Mouse (Mus musculus) liver, embryonic 15.5 days (tissue): Measurements from ENCODE around the gene Peli2. TPM values are rescaled to one million over a fixed set of nuclear protein-coding genes. Genes with fewer than 3 reads are reported as not detected.

Experiments used
- ATAC-seq: fragments of 200-750 bp; cut with Nextera tagmentation; 2 replicates; pipeline ENCODE4 v1.8.0; 2017; ENCODE audit warnings: moderate number of reproducible peaks, mild to moderate bottlenecking, moderate library complexity; ENCODE audit not compliant: insufficient read depth
- H3K27ac ChIP-seq: fragments of 300-500 bp; sonication (generic); replicated peaks from 2 replicates; pipeline ENCODE4 v1.5.1; 2015; ENCODE audit warnings: mild to moderate bottlenecking, inconsistent platforms
- H3K27me3 ChIP-seq: fragments of 300-500 bp; sonication (generic); 2 replicates; pipeline ENCODE4 v1.6.1; 2015; ENCODE audit warnings: mild to moderate bottlenecking, inconsistent platforms
- H3K36me3 ChIP-seq: fragments of 300-500 bp; sonication (generic); replicated peaks from 2 replicates; pipeline ENCODE4 v1.6.1; 2015; ENCODE audit warnings: moderate library complexity, mild to moderate bottlenecking, inconsistent platforms
- H3K4me1 ChIP-seq: fragments of 300-500 bp; sonication (generic); replicated peaks from 2 replicates; pipeline ENCODE4 v1.6.1; 2015; ENCODE audit warnings: inconsistent platforms
- H3K4me2 ChIP-seq: fragments of 300-500 bp; sonication (generic); 2 replicates; pipeline ENCODE4 v1.6.1; 2015; ENCODE audit warnings: moderate library complexity, mild to moderate bottlenecking, inconsistent platforms
- H3K4me3 ChIP-seq: fragments of 300-500 bp; sonication (generic); replicated peaks from 2 replicates; pipeline ENCODE4 v1.5.1; 2015; ENCODE audit warnings: mild to moderate bottlenecking, inconsistent platforms
- H3K9ac ChIP-seq: fragments of 300-500 bp; sonication (generic); 2 replicates; pipeline ENCODE4 v1.6.1; 2015; ENCODE audit warnings: moderate library complexity, mild to moderate bottlenecking, inconsistent platforms
- H3K9me3 ChIP-seq: fragments of 300-500 bp; sonication (generic); replicated peaks from 2 replicates; pipeline ENCODE4 v1.6.1; 2016; ENCODE audit warnings: inconsistent platforms
- WGBS: fragments of 180-500 bp; shearing (Covaris S2); methylation state at CpG from one replicate; pipeline ENCODE4 v1.1.7; 2015; ENCODE audit warnings: mixed read lengths; ENCODE audit not compliant: insufficient replicate concordance; 5-methylcytosine and 5-hydroxymethylcytosine counted together
- polyA plus RNA-seq: library from polyadenylated mRNA; unstranded; fragments of >200 nt; fragmentation: Nextera tagmentation; extraction: Ambion mirVana; gene quantifications from 2 replicates; pipeline ENCODE4 v1.2.1, GENCODE M21; 2015

Gene Peli2
- polyA plus RNA-seq, 1 experiment from 2014 or later, result 1.1 TPM

GRCm38 (mm10) chr14:48154641-48155040 is 34.0 kb downstream of the Peli2 start:
- Histone ChIP-seq H3K4me3 (no peak overlapping the region), H3K9me3 (no peaks in the 10 kb centered on the region), H3K9ac (no peak overlapping the region), H3K4me2 (no peak overlapping the region), H3K27me3 (no peaks in the 10 kb centered on the region), H3K36me3 (no peaks in the 10 kb centered on the region), H3K27ac (no peak overlapping the region), H3K4me1 (no peaks in the 10 kb centered on the region)
- 63% methylated on average over 8 of the region's 8 CpGs for WGBS
- ATAC-seq, result no peak

- H3K4me2 ChIP-seq, result no peak overlapping the region
- no peak overlapping the region for H3K9ac ChIP-seq
- H3K4me3 ChIP-seq, result no peak overlapping the region
- no peak overlapping the region for H3K27ac ChIP-seq
- no peaks in the 10 kb centered on the region for H3K9me3 ChIP-seq
- no peaks in the 10 kb centered on the region for H3K27me3 ChIP-seq
- 67% methylated on average over 13 of the region's 13 CpGs for WGBS
- H3K4me1 ChIP-seq, result no peaks in the 10 kb centered on the region
- no peaks in the 10 kb centered on the region for H3K36me3 ChIP-seq
- no peak for ATAC-seq
These were observed 34.5 kb downstream of the Peli2 start for GRCm38 (mm10) chr14:48155153-48155552.

- H3K4me3 ChIP-seq, result no peak overlapping the region
- no peak overlapping the region for H3K4me2 ChIP-seq
- H3K36me3 ChIP-seq, result no peaks in the 10 kb centered on the region
- no peak overlapping the region for H3K9ac ChIP-seq
- H3K4me1 ChIP-seq, result no peaks in the 10 kb centered on the region
- no peak for ATAC-seq
- WGBS, result 72% methylated on average over 3 of the region's 3 CpGs
- H3K27me3 ChIP-seq, result no peaks in the 10 kb centered on the region
- no peaks in the 10 kb centered on the region for H3K9me3 ChIP-seq
- H3K27ac ChIP-seq, result no peak overlapping the region
These were observed 36.5 kb downstream of the Peli2 start for GRCm38 (mm10) chr14:48157085-48157484.

GRCm38 (mm10) chr14:48157835-48158234 is 37.2 kb downstream of the Peli2 start:
- Histone ChIP-seq H3K9me3 (no peaks in the 10 kb centered on the region), H3K4me2 (no peak overlapping the region), H3K9ac (no peak overlapping the region), H3K27ac (no peak overlapping the region), H3K4me3 (no peak overlapping the region), H3K4me1 (no peaks in the 10 kb centered on the region), H3K27me3 (no peaks in the 10 kb centered on the region), H3K36me3 (no peaks in the 10 kb centered on the region)
- no peak for ATAC-seq
- 66% methylated on average over 8 of the region's 8 CpGs for WGBS

GRCm38 (mm10) chr14:48159401-48159800 is 38.8 kb downstream of the Peli2 start:
- WGBS, result 62% methylated on average over 3 of the region's 3 CpGs
- ATAC-seq, result no peak
- H3K4me1 ChIP-seq, result no peaks in the 10 kb centered on the region
- no peaks in the 10 kb centered on the region for H3K9me3 ChIP-seq
- no peaks in the 10 kb centered on the region for H3K36me3 ChIP-seq
- H3K27me3 ChIP-seq, result no peaks in the 10 kb centered on the region
- no peak overlapping the region for H3K4me2 ChIP-seq
- H3K9ac ChIP-seq, result no peak overlapping the region
- H3K27ac ChIP-seq, result no peak overlapping the region
- H3K4me3 ChIP-seq, result no peak overlapping the region

- H3K9me3 ChIP-seq, result no peaks in the 10 kb centered on the region
- H3K4me1 ChIP-seq, result no peaks in the 10 kb centered on the region
- H3K4me2 ChIP-seq, result no peak overlapping the region
- no peak overlapping the region for H3K4me3 ChIP-seq
- no peak for ATAC-seq
- no peak overlapping the region for H3K9ac ChIP-seq
- whole genome bisulfite sequencing, result 74% methylated on average over 14 of the region's 14 CpGs
- no peak overlapping the region for H3K27ac ChIP-seq
- H3K27me3 ChIP-seq, result no peaks in the 10 kb centered on the region
- no peaks in the 10 kb centered on the region for H3K36me3 ChIP-seq
These were observed 41.8 kb downstream of the Peli2 start for GRCm38 (mm10) chr14:48162446-48162845.

GRCm38 (mm10) chr14:48164917-48165316 is 44.3 kb downstream of the Peli2 start:
- no peaks in the 10 kb centered on the region for H3K36me3 ChIP-seq
- no peaks in the 10 kb centered on the region for H3K9me3 ChIP-seq
- no peak overlapping the region for H3K27ac ChIP-seq
- no peak overlapping the region for H3K4me3 ChIP-seq
- H3K4me2 ChIP-seq, result no peak overlapping the region
- no peak for ATAC-seq
- H3K4me1 ChIP-seq, result no peaks in the 10 kb centered on the region
- 54% methylated on average over 8 of the region's 8 CpGs for WGBS
- H3K9ac ChIP-seq, result no peak overlapping the region
- no peaks in the 10 kb centered on the region for H3K27me3 ChIP-seq

- no peak overlapping the region for H3K9ac ChIP-seq
- no peaks in the 10 kb centered on the region for H3K9me3 ChIP-seq
- 68% methylated on average over 9 of the region's 9 CpGs for WGBS
- ATAC-seq, result no peak
- no peak overlapping the region for H3K27ac ChIP-seq
- no peaks in the 10 kb centered on the region for H3K4me1 ChIP-seq
- no peaks in the 10 kb centered on the region for H3K27me3 ChIP-seq
- H3K4me2 ChIP-seq, result no peak overlapping the region
- H3K4me3 ChIP-seq, result no peak overlapping the region
- no peaks in the 10 kb centered on the region for H3K36me3 ChIP-seq
These were observed 45.8 kb downstream of the Peli2 start for GRCm38 (mm10) chr14:48166396-48166795.

GRCm38 (mm10) chr14:48167020-48167419 is 46.4 kb downstream of the Peli2 start:
- Histone ChIP-seq H3K4me3 (no peak overlapping the region), H3K4me2 (no peak overlapping the region), H3K9ac (no peak overlapping the region), H3K36me3 (no peaks in the 10 kb centered on the region), H3K27me3 (no peaks in the 10 kb centered on the region), H3K27ac (no peak overlapping the region), H3K9me3 (no peaks in the 10 kb centered on the region), H3K4me1 (no peaks in the 10 kb centered on the region)
- 44% methylated on average over 3 of the region's 3 CpGs for WGBS
- ATAC-seq, result no peak

- H3K27ac ChIP-seq, result no peak overlapping the region
- no peak for ATAC-seq
- no peak overlapping the region for H3K9ac ChIP-seq
- no peaks in the 10 kb centered on the region for H3K9me3 ChIP-seq
- H3K4me1 ChIP-seq, result no peaks in the 10 kb centered on the region
- H3K4me3 ChIP-seq, result no peak overlapping the region
- H3K36me3 ChIP-seq, result no peaks in the 10 kb centered on the region
- H3K27me3 ChIP-seq, result no peaks in the 10 kb centered on the region
- no peak overlapping the region for H3K4me2 ChIP-seq
- WGBS, result 53% methylated on average over 6 of the region's 6 CpGs
These were observed 47.5 kb downstream of the Peli2 start for GRCm38 (mm10) chr14:48168116-48168515.

GRCm38 (mm10) chr14:48169970-48170369 is 49.3 kb downstream of the Peli2 start:
- no peaks in the 10 kb centered on the region for H3K9me3 ChIP-seq
- no peaks in the 10 kb centered on the region for H3K36me3 ChIP-seq
- no peaks in the 10 kb centered on the region for H3K4me1 ChIP-seq
- no peak overlapping the region for H3K4me3 ChIP-seq
- WGBS, result 46% methylated on average over 7 of the region's 7 CpGs
- H3K4me2 ChIP-seq, result no peak overlapping the region
- H3K27ac ChIP-seq, result no peak overlapping the region
- no peak for ATAC-seq
- no peak overlapping the region for H3K9ac ChIP-seq
- no peaks in the 10 kb centered on the region for H3K27me3 ChIP-seq

GRCm38 (mm10) chr14:48171268-48171667 is 50.6 kb downstream of the Peli2 start:
- Histone ChIP-seq H3K4me2 (no peak overlapping the region), H3K4me1 (no peaks in the 10 kb centered on the region), H3K9ac (no peak overlapping the region), H3K27me3 (no peaks in the 10 kb centered on the region), H3K4me3 (no peak overlapping the region), H3K9me3 (no peaks in the 10 kb centered on the region), H3K36me3 (no peaks in the 10 kb centered on the region), H3K27ac (no peak overlapping the region)
- no peak for ATAC-seq
- 73% methylated on average over 12 of the region's 12 CpGs for whole genome bisulfite sequencing
